Mouse (Mus musculus) heart, adult 9 months (tissue): ENCODE measurements around the gene Pth1r.

ENCODE experiments used
- DNase-seq, 2 experiments: peaks; one replicate each; pipeline ENCODE4 v3.0.0; 2022; ENCODE audit warnings: low spot score in 2 of 2

The Pth1r gene

DNA sequence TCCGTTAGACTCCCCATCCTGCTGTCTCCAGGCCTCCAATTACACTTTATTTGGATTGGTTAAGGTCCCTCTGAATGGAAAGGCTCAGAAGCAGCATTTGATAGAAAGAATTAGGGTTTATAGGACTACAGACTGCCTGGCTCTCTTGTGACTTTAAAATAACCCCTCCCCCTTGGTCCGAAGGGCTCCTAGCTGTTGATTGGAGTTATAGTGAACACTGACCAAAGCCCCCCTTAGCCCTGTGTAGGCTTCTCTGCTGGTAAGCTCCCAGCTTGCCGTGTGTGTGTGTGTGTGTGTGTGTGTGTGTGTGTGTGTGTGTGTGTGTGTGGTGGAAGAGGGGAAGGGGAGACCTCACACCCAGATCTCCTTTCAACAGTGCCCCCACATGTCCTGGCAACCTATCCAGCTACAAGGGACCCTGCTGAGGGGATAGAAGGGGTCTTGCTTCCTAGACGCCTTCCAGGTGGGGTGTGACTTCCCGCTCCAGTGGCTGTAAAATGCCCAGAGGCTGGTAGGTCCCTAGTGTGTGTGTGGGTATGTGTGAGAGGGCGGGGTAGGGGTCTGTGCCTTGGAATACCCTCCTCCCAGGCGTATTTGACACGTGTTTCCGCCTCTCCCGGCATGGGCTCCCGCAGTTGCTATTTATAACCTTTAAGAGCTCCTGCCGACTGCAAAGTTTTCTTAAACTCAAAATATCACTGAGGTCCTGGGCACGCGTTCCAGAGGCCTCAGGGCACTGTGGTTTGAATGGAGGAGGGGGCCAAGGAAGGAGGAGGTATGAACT, 3.7 kb upstream of the Pth1r start:
- peak in 1 of 2 experiments; percentile 40 for DNase-seq

DNA sequence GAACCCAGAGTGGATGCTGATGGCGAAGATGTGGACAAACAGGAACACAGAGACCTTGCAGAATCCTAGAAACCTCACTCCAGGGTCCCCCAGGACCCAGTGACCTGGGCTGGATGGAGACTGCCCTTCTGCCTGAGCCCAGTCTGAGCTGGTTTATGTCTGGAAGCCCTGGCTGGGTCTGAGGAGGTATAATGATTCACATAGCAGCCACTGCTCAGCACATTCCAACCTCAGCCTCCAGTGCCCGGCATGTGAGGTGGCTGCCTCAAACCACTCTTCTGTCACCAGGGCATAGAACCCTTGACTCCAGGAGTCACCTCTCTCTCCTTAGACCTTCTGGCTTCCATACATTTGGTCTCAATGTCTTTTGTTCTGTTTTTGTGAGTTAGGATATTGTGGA, 1.5 kb upstream of the Pth1r start:
- DNase-seq, result no peak

- no peak for DNase-seq
Observed at GRCm38 (mm10) chr9:110746238-110746637, 707 bp downstream of the Pth1r start.

- DNase-seq, result no peak
Observed at GRCm38 (mm10) chr9:110745752-110746151, 1.2 kb downstream of the Pth1r start.

- DNase-seq, result no peak
Observed at GRCm38 (mm10) chr9:110743456-110744323, 3.3 kb downstream of the Pth1r start.

GRCm38 (mm10) chr9:110742951-110743455, 3.9 kb downstream of the Pth1r start:
- DNase-seq, result no peak

DNA sequence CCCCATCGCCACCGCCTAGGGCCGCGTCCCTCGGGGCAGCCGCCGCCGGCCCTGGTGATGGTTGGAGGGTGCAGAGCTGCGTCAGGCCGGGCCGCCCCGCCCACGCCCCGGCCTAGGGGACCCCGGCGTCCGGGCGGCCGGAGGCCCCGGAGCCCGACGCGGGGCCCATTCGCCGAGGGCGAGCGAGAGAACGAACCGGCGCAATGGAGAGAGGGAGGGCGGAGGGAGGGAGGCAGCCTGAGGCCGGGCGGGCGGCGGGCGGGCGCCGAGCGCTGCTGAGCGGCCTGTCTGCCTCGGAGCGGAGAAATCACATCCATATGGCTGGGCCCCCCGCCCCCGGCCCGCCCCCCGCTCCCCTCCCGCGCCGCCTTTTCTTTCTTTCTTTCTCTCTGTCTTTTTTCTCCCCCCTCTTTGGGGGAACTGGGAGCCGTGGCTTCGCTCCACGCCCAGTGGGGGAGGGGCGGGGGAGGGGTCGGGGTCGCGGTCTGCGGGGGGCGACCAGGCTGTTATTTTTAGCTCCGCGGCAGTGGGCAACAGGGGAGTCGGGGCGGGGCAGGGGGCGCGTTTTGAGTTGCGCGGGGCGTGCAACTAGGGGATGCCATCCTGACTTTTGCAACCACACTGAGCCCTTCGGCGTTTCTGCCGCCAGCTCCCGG, 4.5 kb downstream of the Pth1r start:
- no peak for DNase-seq

- DNase-seq, result no peak
Observed at GRCm38 (mm10) chr9:110741711-110742294, 5.1 kb downstream of the Pth1r start, which contains the start of gene Myl3. TSS of gene Myl3 (plus strand) at chr9:110741861.

DNA sequence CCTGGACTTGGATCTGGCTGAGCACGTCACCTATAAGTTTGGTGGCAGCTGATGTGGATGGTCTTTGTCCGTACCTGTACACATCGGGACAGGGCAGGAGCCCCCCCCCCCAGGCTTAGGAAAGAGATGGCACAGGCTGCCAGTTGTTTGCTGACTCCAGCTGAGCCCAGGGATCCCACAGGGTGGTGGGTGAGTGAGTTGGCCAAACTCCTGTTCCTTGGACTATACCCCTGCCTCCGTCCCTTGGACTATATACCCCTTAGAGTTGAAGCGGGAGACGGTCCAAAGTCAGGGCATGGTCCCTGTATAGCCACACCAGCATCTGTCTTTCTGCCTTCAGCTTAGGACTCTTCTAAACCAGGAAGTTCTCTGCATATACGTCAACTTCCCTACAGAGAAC, 7.0 kb downstream of the Pth1r start:
- no peak for DNase-seq

DNA sequence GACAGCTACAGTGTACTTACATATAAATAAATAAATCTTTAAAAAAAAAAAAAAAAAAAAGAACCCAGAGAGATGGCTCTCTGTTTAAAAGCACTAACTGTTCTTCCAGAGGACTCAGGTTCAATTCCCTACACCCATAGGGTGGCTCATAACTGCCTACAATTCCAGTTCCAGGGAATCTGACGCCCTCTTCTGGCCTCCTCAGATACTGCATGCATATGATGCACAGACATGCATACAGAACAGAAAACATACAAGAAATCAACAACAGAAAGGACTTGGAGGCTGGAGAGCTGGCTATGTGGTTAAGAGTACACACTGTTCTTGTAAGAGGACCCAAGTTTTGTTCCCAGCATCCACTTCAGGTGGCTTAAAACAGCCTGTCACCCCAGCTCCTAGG, 8.9 kb downstream of the Pth1r start:
- no peak for DNase-seq

GRCm38 (mm10) chr9:110736362-110736761, 10.6 kb downstream of the Pth1r start:
- DNase-seq, result peak in 1 of 2 experiments; percentile 19

DNA sequence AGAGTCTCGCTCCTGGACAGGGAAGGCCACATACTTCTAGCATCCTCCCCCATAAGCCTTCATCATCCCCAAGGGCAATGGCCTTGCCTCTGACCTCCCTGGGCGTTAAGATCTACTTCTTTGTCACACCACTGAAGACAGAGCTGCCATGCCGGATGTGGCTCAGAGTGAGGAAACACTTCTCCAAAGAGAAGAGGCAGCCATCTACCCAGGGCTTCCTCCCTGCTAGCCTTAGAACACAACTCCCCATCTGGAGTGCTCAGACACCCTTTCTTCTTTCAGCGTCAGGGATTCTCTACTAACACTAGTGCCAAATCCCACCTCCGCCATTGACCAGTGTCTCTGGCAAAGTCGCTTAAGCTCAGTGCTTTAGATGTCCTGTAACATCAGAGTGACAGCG, 12.8 kb downstream of the Pth1r start:
- DNase-seq, result no peak

GRCm38 (mm10) chr9:110733102-110733501, 13.8 kb downstream of the Pth1r start:
- no peak for DNase-seq

GRCm38 (mm10) chr9:110732623-110733022, 14.3 kb downstream of the Pth1r start:
- peak; percentile 82 to 83 for DNase-seq

GRCm38 (mm10) chr9:110731859-110732258, 15.1 kb downstream of the Pth1r start:
- DNase-seq, result no peak

DNA sequence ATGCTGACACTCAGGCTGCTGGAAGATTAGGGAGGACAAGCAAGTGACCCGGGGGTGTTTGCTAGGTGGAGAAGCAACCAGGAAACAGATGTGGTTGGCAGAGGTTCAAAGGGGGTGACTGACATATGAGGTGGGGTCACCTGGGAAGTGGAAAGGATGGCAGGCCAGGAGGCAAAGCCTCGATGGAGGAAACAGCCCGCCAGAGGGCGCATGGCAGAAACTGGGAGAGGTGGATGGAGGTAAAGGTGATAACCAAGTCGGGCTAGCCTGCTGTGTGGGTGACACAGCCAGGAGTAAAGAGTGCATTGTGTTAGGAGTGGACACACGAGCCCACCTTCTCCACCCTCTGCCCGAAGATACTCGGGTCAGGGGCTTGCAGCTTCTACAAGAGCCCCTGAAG, 17.1 kb downstream of the Pth1r start:
- no peak for DNase-seq

GRCm38 (mm10) chr9:110726867-110727266, 20.1 kb downstream of the Pth1r start:
- DNase-seq, result no peak

DNA sequence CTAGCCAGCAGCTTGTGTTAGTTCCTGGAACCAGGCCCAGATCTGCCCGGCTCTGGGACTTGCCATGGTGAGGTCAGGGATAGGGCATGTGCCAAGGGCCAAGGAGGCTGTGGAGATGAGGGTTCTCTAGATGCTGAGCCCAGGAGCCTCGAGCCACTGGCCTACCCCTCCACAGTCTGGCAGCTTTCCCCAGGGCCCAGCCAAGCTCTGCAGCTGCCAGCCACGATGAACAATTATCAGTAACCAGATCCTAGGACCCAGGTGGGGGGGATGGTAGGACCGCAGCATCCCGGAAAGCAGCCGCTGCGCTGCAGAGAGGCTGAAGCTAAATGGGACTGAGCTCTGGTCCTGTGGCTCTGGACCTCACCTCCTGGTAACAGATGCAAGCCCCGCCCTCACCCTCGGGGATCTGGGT, 21.2 kb downstream of the Pth1r start:
- peak in 1 of 2 experiments; percentile 32 for DNase-seq

DNA sequence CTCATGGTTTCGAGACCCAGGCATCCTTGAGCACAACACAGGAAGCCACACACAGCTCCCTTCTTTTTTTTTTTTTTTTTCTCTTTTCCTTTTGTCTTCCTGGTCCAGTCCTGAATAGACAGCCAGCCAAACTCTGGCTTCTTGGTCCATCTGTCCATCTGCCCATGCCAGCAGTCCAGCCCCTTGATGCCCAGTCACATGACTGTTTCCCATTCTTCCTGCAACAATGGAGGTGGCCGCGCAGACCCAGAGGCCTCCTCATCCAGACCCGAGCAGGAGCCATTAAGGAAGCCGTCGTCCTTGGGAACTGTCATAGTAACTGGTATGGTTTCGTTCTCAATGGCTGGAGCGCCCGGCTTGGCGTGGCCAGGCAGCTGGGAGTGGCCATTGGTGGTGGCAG, 24.9 kb downstream of the Pth1r start:
- no peak for DNase-seq

GRCm38 (mm10) chr9:110719977-110720376, 27.0 kb downstream of the Pth1r start:
- no peak for DNase-seq

DNA sequence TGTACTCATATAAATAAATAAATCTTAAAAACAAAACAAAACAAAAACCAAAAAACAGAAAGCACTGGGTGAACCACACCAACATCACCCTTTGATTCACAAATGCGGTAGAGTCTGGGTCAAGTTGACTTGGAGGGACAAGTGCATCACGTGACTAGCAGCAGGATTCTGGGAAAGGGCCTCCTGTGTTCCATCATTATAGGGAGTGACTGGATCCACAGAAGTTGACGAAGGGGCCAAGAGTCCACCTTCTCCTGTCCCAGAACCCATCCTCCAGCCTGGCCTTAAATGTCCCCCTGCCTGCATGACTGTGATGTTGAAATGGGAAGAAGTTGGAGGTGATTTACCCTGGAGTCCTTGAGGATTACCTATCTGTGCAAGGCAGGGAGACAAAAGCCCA, 28.1 kb downstream of the Pth1r start:
- no peak for DNase-seq

DNA sequence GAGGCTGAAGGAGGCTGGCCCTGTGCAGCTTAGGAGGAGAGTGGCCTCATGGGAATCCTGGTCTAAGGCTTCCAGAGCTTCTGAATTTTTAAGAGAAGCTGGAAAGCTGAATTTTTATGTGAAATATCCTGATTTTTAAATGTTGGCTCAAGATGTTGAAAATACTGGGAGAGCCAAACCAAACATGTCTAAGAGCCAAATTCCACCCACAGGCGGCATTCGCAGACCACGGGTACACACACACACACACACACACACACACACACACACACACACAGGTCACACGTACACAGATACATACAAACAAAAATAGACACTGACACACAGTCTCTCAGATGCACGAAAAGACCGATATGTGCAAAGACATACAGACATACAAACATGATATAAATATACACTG, 28.9 kb downstream of the Pth1r start:
- DNase-seq, result no peak
